Mouse (Mus musculus) C2C12 (cell line): ENCODE data around the gene Cdx4. TPM values are rescaled to one million over a fixed set of nuclear protein-coding genes. Genes with fewer than 3 reads are reported as not detected.

ENCODE experiments used
- H3K27me3 ChIP-seq: one replicate; pipeline ENCODE4 v1.6.1; 2011; ENCODE audit not compliant: control insufficient read depth, insufficient read depth, insufficient read length
- H3K36me3 ChIP-seq: one replicate; pipeline ENCODE4 v1.6.1; 2011; ENCODE audit not compliant: control insufficient read depth, insufficient read depth
- H3K4me3 ChIP-seq: one replicate; pipeline ENCODE4 v1.5.1; 2011; ENCODE audit warnings: mild to moderate bottlenecking, control low read depth; ENCODE audit not compliant: poor library complexity, insufficient read depth, severe bottlenecking
- H3K79me2 ChIP-seq: one replicate; pipeline ENCODE4 v1.6.1; 2011; ENCODE audit not compliant: control insufficient read depth, insufficient read depth
- H3K79me3 ChIP-seq: one replicate; pipeline ENCODE4 v1.6.1; 2011; ENCODE audit warnings: low read depth, control low read depth
- H3ac ChIP-seq: one replicate; pipeline ENCODE3; 2011; ENCODE audit warnings: low read depth; ENCODE audit not compliant: control insufficient read depth, insufficient read length
- CEBPB ChIP-seq: IDR thresholded peaks from one replicate; pipeline ENCODE4 v1.6.1; 2011; ENCODE audit warnings: low read depth, mild to moderate bottlenecking, control low read depth, moderate library complexity
- CTCF ChIP-seq: IDR thresholded peaks from one replicate; pipeline ENCODE4 v1.5.1; 2011; ENCODE audit not compliant: control insufficient read depth, insufficient read depth, insufficient read length
- FOSL1 ChIP-seq: IDR thresholded peaks from one replicate; pipeline ENCODE4 v1.8.0; 2011; ENCODE audit warnings: mild to moderate bottlenecking, low read length; ENCODE audit not compliant: poor library complexity, insufficient read depth, severe bottlenecking
- MAX ChIP-seq: IDR thresholded peaks from one replicate; pipeline ENCODE4 v1.6.1; 2011; ENCODE audit warnings: mild to moderate bottlenecking, control low read depth
- MYOD1 ChIP-seq: IDR thresholded peaks from one replicate; pipeline ENCODE4 v1.6.1; 2011; ENCODE audit warnings: low read depth; ENCODE audit not compliant: control insufficient read depth, insufficient read length
- MYOG ChIP-seq: IDR thresholded peaks from one replicate; pipeline ENCODE4 v1.6.1; 2011; ENCODE audit not compliant: control insufficient read depth, insufficient read length; ENCODE audit errors: extremely low read depth
- USF1 ChIP-seq: IDR thresholded peaks from one replicate; pipeline ENCODE4 v1.6.1; 2011; ENCODE audit warnings: low read depth, mild to moderate bottlenecking, control low read depth, moderate library complexity
- long read RNA-seq, 2 experiments: library from polyadenylated mRNA; unstranded; transcript quantifications; one replicate each; pipeline ENCODE4 v2.0.0; 2019 to 2020
- polyA plus RNA-seq: library from polyadenylated mRNA; unstranded; fragments of >200 nt; fragmentation: generic; extraction: Trizol; gene quantifications from one replicate; pipeline ENCODE4 v1.2.1, GENCODE M21; 2012; ENCODE audit warnings: missing spikeins

Gene Cdx4
- not detected for polyA plus RNA-seq
- long read RNA-seq, experiment 1 = 0 reads
- long read RNA-seq, experiment 2 = 0 reads

DNA sequence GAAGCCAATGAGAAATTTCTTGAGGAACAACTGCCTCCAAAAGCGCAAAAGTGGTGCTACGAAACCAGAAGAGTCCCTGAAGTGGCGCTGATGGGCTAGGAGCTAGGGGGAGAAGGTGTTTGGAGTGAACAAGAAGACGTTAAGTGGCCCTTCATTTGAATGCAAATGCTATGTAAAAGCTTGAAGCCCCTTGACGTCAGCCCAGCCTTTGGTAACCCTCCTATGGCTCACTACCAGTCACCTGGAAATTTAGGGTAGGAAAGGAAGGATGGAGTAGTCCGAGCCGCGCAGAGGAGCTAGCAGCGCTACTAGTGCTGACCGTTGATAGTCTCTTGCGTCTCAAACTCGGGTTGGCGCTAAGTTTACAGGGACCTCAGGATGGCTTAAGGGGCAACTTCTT, at the start of gene Cdx4:
Gene Cdx4, plus strand, starts transcription at position 253 of the 400 bp plus-strand sequence.
- Histone ChIP-seq H3K36me3 (no peaks in the 10 kb centered on the region), H3ac (no peak within 1 kb of the TSS), H3K79me3 (no peaks in the 10 kb centered on the region), H3K79me2 (no peaks in the 10 kb centered on the region), H3K4me3 (no peak within 1 kb of the TSS), H3K27me3 (peaks cover 16% of the 10 kb centered on the region)
- no peak for TF ChIP-seq CTCF
- TF ChIP-seq MYOD1 = no peak
- no peak for TF ChIP-seq FOSL1
- TF ChIP-seq CEBPB = no peak

DNA sequence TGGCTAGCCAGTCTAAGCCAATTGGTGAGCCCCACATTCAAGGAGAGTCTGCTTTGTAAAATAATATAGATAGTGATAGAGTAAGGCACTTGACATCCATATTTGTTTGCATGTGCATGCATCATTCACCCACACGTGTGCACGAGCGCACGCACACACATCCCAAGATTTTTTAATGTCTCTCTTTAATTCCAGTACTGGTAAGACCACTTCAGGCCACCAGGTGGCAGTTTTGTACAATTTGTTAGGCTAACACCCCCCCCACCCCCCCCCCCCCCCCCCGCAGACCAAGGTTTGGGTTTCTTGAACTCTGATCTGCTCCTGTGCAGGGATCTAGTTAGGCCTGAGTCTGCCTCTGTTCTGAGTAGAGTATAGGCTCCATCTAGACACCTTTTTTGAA, 46.9 kb upstream of the Cdx4 start:
- no peaks in the 10 kb centered on the region for H3K36me3 ChIP-seq
- no peak overlapping the region for H3ac ChIP-seq
- no peak overlapping the region for H3K4me3 ChIP-seq
- no peaks in the 10 kb centered on the region for H3K79me2 ChIP-seq
- TF ChIP-seq MYOD1 = no peak
- no peak for TF ChIP-seq MYOG
- no peak for TF ChIP-seq CEBPB
- no peak for TF ChIP-seq MAX
- no peak for TF ChIP-seq USF1
- TF ChIP-seq CTCF = no peak
- no peak for TF ChIP-seq FOSL1
- H3K27me3 ChIP-seq = no peaks in the 10 kb centered on the region
- no peaks in the 10 kb centered on the region for H3K79me3 ChIP-seq

DNA sequence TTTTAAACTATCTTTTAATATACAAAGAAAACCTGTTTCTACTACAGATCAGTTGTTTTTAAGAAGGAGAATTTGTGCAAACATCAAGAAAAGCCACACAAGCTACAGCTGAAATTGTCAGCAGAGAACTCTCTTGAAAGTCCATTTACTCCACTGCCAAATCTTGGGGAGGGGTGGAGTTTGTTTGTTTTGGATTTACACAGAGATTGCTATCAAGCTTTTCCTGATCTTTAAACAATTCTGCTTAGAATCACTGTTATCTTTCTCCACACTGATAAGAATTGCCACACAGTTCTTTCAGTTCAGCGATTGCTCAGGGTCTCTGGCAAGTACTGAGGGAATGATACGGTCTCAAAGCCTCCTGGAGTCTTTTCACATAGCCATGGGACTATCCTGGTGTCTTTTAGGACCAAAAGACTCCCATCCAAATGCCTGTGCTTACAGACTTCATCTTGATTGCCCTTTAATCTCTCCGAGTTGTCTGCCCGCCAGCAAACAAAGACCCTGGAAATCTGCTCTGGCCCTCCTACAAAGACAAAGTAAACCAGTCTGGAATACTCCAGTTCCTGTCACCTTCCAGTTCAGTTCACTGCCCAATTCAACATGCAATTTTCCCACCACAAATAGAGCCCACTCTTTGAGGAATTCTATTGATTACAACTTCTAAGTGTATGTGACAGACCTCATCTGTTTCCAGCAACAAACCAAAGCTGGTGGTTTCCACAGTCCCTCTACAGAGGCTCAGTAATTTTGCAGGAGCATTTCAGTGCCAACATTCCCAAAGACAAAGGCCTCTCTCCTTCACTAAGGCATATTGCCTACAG, 34.1 kb upstream of the Cdx4 start:
- H3K79me2 ChIP-seq = no peaks in the 10 kb centered on the region
- H3K27me3 ChIP-seq = no peaks in the 10 kb centered on the region
- no peak overlapping the region for H3K4me3 ChIP-seq
- TF ChIP-seq USF1 = no peak
- TF ChIP-seq CTCF = no peak
- no peak for TF ChIP-seq MAX
- no peak for TF ChIP-seq FOSL1
- no peak for TF ChIP-seq CEBPB
- no peak for TF ChIP-seq MYOD1
- TF ChIP-seq MYOG = no peak
- no peak overlapping the region for H3ac ChIP-seq
- H3K79me3 ChIP-seq = no peaks in the 10 kb centered on the region
- H3K36me3 ChIP-seq = no peaks in the 10 kb centered on the region

DNA sequence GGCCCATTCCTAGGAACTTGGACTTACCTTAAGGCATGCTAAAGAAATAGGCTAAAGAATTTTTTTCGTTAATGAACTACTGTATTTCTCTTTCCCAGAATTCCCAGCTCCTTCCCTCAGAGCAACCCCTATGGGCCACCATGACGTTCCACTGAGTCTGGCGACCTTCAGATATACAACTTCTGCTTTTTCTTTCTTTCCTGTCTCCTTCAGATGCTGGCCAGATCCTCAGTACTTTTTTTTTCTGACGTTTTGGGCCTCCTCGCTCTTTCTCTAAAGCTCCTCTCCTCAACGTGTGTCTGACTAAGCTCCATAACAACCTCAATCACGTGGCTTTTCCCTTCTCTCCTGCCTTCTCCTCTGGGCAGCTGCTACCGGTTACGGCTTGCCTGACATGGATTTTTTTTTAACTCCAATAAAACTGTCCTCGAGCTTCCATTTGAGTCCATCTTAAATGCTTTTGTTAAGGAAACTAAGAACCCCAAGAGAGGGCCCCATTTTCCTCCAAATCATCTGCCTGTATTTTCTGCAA, 33.3 kb upstream of the Cdx4 start:
- H3ac ChIP-seq = no peak overlapping the region
- no peaks in the 10 kb centered on the region for H3K36me3 ChIP-seq
- H3K27me3 ChIP-seq = no peaks in the 10 kb centered on the region
- no peak overlapping the region for H3K4me3 ChIP-seq
- no peaks in the 10 kb centered on the region for H3K79me3 ChIP-seq
- TF ChIP-seq CEBPB (no peak), MAX (no peak), FOSL1 (no peak), MYOD1 (no peak), CTCF (no peak), USF1 (no peak), MYOG (no peak)
- no peaks in the 10 kb centered on the region for H3K79me2 ChIP-seq

DNA sequence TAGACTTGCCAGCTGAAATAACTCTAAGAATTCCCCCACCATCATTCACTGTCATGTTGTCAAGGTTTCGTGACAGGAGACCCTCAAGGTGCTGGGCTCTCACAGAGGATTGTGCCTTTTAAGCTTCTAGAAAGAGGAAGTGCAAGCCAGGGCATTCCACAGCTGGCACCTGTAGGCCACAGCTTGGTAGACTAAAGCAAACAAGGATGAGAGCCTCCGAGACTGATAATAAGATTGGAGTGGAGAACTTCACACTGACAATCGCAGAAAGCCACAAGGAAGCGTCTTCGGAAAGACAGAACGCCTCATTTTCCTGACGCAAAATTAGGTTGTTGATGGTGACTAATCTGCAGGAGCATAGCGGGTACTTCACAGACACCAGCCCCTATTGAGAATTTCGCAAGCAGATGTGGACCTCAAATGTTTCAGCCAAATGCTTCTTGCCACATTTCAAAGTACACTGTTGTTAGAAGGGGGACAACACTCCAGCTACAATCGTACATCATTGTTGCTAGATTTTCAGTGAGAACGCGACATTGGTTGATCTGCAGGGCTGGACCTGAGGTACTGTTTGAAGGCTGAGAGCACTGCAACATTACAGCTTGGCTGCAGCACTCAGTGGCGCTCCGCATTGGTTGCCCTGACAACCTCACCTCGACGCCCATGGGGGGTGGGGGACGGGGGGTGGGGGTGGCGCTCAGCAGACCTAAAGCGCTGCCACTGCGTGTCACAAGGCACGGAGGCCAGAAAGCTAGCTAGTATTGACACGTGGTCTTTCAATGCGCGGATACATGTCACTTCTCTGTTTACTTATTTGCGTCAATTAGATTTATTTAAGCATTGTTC, 32.5 kb upstream of the Cdx4 start:
- TF ChIP-seq MYOG (no peak), MYOD1 (no peak), CTCF (no peak), CEBPB (no peak), FOSL1 (no peak), MAX (no peak), USF1 (no peak)
- H3K27me3 ChIP-seq = no peaks in the 10 kb centered on the region
- no peak overlapping the region for H3ac ChIP-seq
- H3K36me3 ChIP-seq = no peaks in the 10 kb centered on the region
- H3K4me3 ChIP-seq = no peak overlapping the region
- no peaks in the 10 kb centered on the region for H3K79me2 ChIP-seq
- H3K79me3 ChIP-seq = no peaks in the 10 kb centered on the region

DNA sequence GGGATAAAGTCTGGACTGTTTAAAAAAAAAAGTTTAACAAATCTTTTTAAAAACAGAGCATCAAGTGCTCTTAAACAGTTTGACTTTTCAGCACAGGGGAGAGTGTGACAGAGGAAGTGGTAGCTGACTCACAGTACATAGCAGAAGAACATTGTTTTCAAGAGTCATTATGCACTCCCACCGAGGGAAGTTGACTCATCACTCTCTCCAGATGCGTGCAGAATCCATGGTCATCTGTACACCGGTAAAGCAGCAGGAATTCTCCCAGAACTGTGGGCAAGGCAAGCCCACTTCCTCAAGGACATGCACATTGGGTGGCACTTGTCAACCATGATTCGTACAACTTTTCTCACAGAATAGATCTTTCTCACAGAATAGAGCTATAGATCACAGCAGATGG, 22.3 kb upstream of the Cdx4 start:
- H3K36me3 ChIP-seq = no peaks in the 10 kb centered on the region
- H3K79me2 ChIP-seq = no peaks in the 10 kb centered on the region
- H3K27me3 ChIP-seq = no peaks in the 10 kb centered on the region
- H3K79me3 ChIP-seq = no peaks in the 10 kb centered on the region
- no peak overlapping the region for H3K4me3 ChIP-seq
- H3ac ChIP-seq = no peak overlapping the region
- no peak for TF ChIP-seq MYOG
- TF ChIP-seq MYOD1 = peak; percentile 18
